13 mouse cellular contexts compared by ENCODE assay signal in genomic region chr2:165818570-165818969, GRCm38 (mm10).
"Had no signal": no experiment of that assay in that cellular context is flagged by ENCODE, and none has a peak within 500 bp of the region (broad histone marks: within the 10 kb centered on the region; RNA-seq: fewer than 3 reads in every experiment).

No protein-coding gene starts in this region.

- H3K9ac ChIP-seq: limb, embryonic 15.5 days; liver, embryonic 12.5 days; lung, embryonic 14.5 days; midbrain, embryonic 15.5 days; neural tube, embryonic 12.5 days had no signal

- H3K4me2 ChIP-seq: limb, embryonic 15.5 days; liver, embryonic 12.5 days; lung, embryonic 14.5 days; midbrain, embryonic 11.5 days; midbrain, embryonic 15.5 days; neural tube, embryonic 12.5 days had no signal

- H3K4me3 ChIP-seq: limb, embryonic 15.5 days; liver, embryonic 12.5 days; midbrain, embryonic 15.5 days; neural tube, embryonic 12.5 days had no signal

- DNase-seq: kidney, postnatal 36 days; lung, embryonic 14.5 days; lung, postnatal 14 days; thymus, postnatal 4 days had no signal

- H3K27me3 ChIP-seq: limb, embryonic 15.5 days; liver, embryonic 12.5 days; megakaryocyte, embryonic 14.5 days; midbrain, embryonic 15.5 days; neural tube, embryonic 12.5 days had no signal

- H3K27ac ChIP-seq: kidney, postnatal 0 days; limb, embryonic 15.5 days; liver, embryonic 12.5 days; macrophage; midbrain, embryonic 15.5 days; neural tube, embryonic 12.5 days; stomach, postnatal 0 days had no signal

- H3K4me1 ChIP-seq: liver, embryonic 12.5 days had no signal

- H3K9me3 ChIP-seq: limb, embryonic 15.5 days; liver, embryonic 12.5 days; megakaryocyte, embryonic 14.5 days; midbrain, embryonic 15.5 days; neural tube, embryonic 12.5 days had no signal
